Mouse (Mus musculus): ENCODE data around the gene Lrp5. TPM values are rescaled to one million over a fixed set of nuclear protein-coding genes. Genes with fewer than 3 reads are reported as not detected.

Gene Lrp5
- polyA plus RNA-seq, 1 experiment from 2014 or later: 3.1 TPM

Other genes starting within 250 kb of the Lrp5 start
- gene Ppp6r3, start 110.8 kb downstream of the Lrp5 start, polyA plus RNA-seq (2016; fragmentation: Nextera tagmentation; extraction: Ambion mirVana): 64.9 and 74.2 TPM in 2 replicates
- 45.7 and 46.9 TPM in 2 replicates for gene 1810055G02Rik, start 21.7 kb upstream of the Lrp5 start, polyA plus RNA-seq (2016; fragmentation: Nextera tagmentation; extraction: Ambion mirVana)
- gene Kmt5b, start 80.9 kb upstream of the Lrp5 start, polyA plus RNA-seq (2016; fragmentation: Nextera tagmentation; extraction: Ambion mirVana): 30.6 and 37.1 TPM in 2 replicates
- 57.5 and 59.9 TPM in 2 replicates for gene Chka, start 165.2 kb upstream of the Lrp5 start, polyA plus RNA-seq (2016; fragmentation: Nextera tagmentation; extraction: Ambion mirVana)
- gene Tcirg1, start 220.6 kb upstream of the Lrp5 start, polyA plus RNA-seq (2016; fragmentation: Nextera tagmentation; extraction: Ambion mirVana): 21.6 and 21.9 TPM in 2 replicates
- 241 and 279 TPM in 2 replicates for gene Ndufs8, start 226.2 kb upstream of the Lrp5 start, polyA plus RNA-seq (2016; fragmentation: Nextera tagmentation; extraction: Ambion mirVana)
- gene Aldh3b1, start 243.2 kb upstream of the Lrp5 start, polyA plus RNA-seq (2016; fragmentation: Nextera tagmentation; extraction: Ambion mirVana): 0.71 and 0.81 TPM in 2 replicates
- 6.3 and 8.8 TPM in 2 replicates for gene Unc93b1, start 248.6 kb upstream of the Lrp5 start, polyA plus RNA-seq (2016; fragmentation: Nextera tagmentation; extraction: Ambion mirVana)